Mouse (Mus musculus) lung, adult 18-20 months (tissue): ENCODE results near the gene Rab12.

Source experiments
- DNase-seq, 2 experiments: peaks; one replicate each; pipeline ENCODE4 v3.0.0; 2022; ENCODE audit warnings: mixed read lengths in 2 of 2

The Rab12 gene

GRCm38 (mm10) chr17:66498598-66498997 lies 20.9 kb downstream of the Rab12 start:
- DNase-seq = no peak

- DNase-seq = no peak
Measured at GRCm38 (mm10) chr17:66496589-66496988, 22.9 kb downstream of the Rab12 start.

- peak; percentile 27 to 43 for DNase-seq
Measured at GRCm38 (mm10) chr17:66490022-66490601, 29.4 kb downstream of the Rab12 start.

- DNase-seq = no peak
Measured at GRCm38 (mm10) chr17:66486576-66486975, 33.0 kb downstream of the Rab12 start.

- peak; percentile 66 to 69 for DNase-seq
Measured at GRCm38 (mm10) chr17:66485742-66486141, 33.8 kb downstream of the Rab12 start.

- DNase-seq = no peak
Measured at GRCm38 (mm10) chr17:66484965-66485364, 34.6 kb downstream of the Rab12 start.

GRCm38 (mm10) chr17:66483651-66484454 lies 35.7 kb downstream of the Rab12 start:
- peak; percentile 64 to 76 for DNase-seq

GRCm38 (mm10) chr17:66481295-66481694 lies 38.2 kb downstream of the Rab12 start:
- no peak for DNase-seq

- DNase-seq = no peak
Measured at GRCm38 (mm10) chr17:66480491-66481278, 38.8 kb downstream of the Rab12 start.

- no peak for DNase-seq
Measured at GRCm38 (mm10) chr17:66479813-66480490, 39.6 kb downstream of the Rab12 start.

GRCm38 (mm10) chr17:66479311-66479710 lies 40.2 kb downstream of the Rab12 start:
- no peak for DNase-seq

- DNase-seq = no peak
Measured at GRCm38 (mm10) chr17:66473205-66473604, 46.3 kb downstream of the Rab12 start.

GRCm38 (mm10) chr17:66471775-66472174 lies 47.8 kb downstream of the Rab12 start:
- DNase-seq = no peak

- DNase-seq = no peak
Measured at GRCm38 (mm10) chr17:66471252-66471651, 48.3 kb downstream of the Rab12 start.

GRCm38 (mm10) chr17:66470020-66470419 lies 49.5 kb downstream of the Rab12 start:
- DNase-seq = no peak

- no peak for DNase-seq
Measured at GRCm38 (mm10) chr17:66457278-66457677, 62.3 kb downstream of the Rab12 start.

- peak; percentile 87 to 91 for DNase-seq
Measured at GRCm38 (mm10) chr17:66451143-66451542, 68.4 kb downstream of the Rab12 start.

GRCm38 (mm10) chr17:66450526-66451070 lies 68.9 kb downstream of the Rab12 start:
- no peak for DNase-seq

- peak; percentile 81 to 86 for DNase-seq
Measured at GRCm38 (mm10) chr17:66449460-66450341, 69.8 kb downstream of the Rab12 start, which contains the start of gene Mtcl1. Gene Mtcl1 (minus strand): TSS chr17:66449750.

GRCm38 (mm10) chr17:66448421-66449405 lies 70.8 kb downstream of the Rab12 start:
- DNase-seq = peak; percentile 46 to 61
